Mouse (Mus musculus): ENCODE measurements around the gene Oasl1.

GRCm38 (mm10) chr5:114895542-114895941 is 27.5 kb upstream of the Oasl1 start:
- TF ChIP-seq POLR2A (IDR thresholded peaks at IDR 0.05; ENCODE audit: insufficient read depth, low read length) (no peak), CTCF (IDR thresholded peaks at IDR 0.05; ENCODE audit: low read depth, low read length) (no peak)

Measured in ES-Bruce4 (cell line).